In the genomic region with DNA sequence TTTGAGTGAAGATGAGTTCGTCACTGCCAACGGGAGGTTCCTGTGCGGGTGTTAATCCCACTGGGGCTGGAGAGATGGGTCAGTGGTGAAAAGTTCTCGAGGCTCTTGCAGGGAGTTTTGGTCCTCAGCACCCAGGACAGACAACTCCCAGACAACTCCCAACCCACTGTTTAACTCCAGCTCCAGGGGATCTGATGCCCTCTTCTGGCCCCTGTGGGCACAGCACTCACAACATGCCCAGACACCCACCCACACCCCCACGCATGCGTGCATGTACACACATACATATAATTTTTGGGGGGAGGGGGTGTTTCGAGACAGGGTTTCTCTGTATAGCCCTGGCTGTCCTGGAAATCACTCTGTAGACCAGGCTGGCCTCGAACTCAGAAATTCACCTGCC, we compare ENCODE assay signal across 8 mouse cellular contexts. TPM values are rescaled to one million over a fixed set of nuclear protein-coding genes. Genes with fewer than 3 reads are reported as not detected.
DNase-seq lines count a peak whose midpoint lies in the region; ATAC-seq and TF ChIP-seq lines count a peak whose summit lies in the region.

No protein-coding gene starts in this region.

- H3K9ac ChIP-seq in liver, embryonic 11.5 days (ENCODE audit: low read depth, low read length): no peak overlapping the region
- no peak overlapping the region for H3K9ac ChIP-seq in liver, embryonic 14.5 days (replicated peaks)

- H3K36me3 ChIP-seq in liver, embryonic 11.5 days (ENCODE audit: control insufficient read depth, insufficient read depth, low read length): no peaks in the 10 kb centered on the region
- H3K36me3 ChIP-seq in liver, embryonic 14.5 days (replicated peaks; ENCODE audit: control insufficient read depth, insufficient read depth, low read depth): no peaks in the 10 kb centered on the region

- H3K27ac ChIP-seq in liver, embryonic 11.5 days (ENCODE audit: low read depth, low read length): no peak overlapping the region
- no peak overlapping the region for H3K27ac ChIP-seq in liver, embryonic 14.5 days

- H3K4me1 ChIP-seq in liver, embryonic 11.5 days (replicated peaks; ENCODE audit: control insufficient read depth, insufficient read depth, low read length): peaks cover 39% of the 10 kb centered on the region
- H3K4me1 ChIP-seq in liver, embryonic 14.5 days (replicated peaks; ENCODE audit: control insufficient read depth in 2 of 2, insufficient read depth in 2 of 2, low read length in 1 of 2): peaks cover 4 to 25% of the 10 kb centered on the region in 2 experiments

- ATAC-seq in liver, embryonic 11.5 days (replicated peaks; ENCODE audit: low FRiP score): no peak
- 0 out of 2 replicates have a peak, but pooled peaks have one; percentile 10 for ATAC-seq in frontal cortex, adult (ENCODE audit: low TSS enrichment)
- no peak for ATAC-seq in liver, embryonic 14.5 days (ENCODE audit: insufficient read depth)
- no peak for ATAC-seq in monocyte, adult 5-6 weeks (replicated peaks; ENCODE audit: insufficient number of reproducible peaks, low FRiP score, low TSS enrichment, poor library complexity, severe bottlenecking)

- H3K4me2 ChIP-seq in liver, embryonic 11.5 days: no peak overlapping the region
- no peak overlapping the region for H3K4me2 ChIP-seq in liver, embryonic 14.5 days (ENCODE audit: low read depth)

- no peaks in the 10 kb centered on the region for H3K27me3 ChIP-seq in liver, embryonic 11.5 days (replicated peaks; ENCODE audit: control insufficient read depth, insufficient read depth, low read length)
- H3K27me3 ChIP-seq in liver, embryonic 14.5 days (ENCODE audit: control insufficient read depth, insufficient read depth, low read length): no peaks in the 10 kb centered on the region

- WGBS in liver, embryonic 11.5 days: 44% methylated on average over 8 of the region's 8 CpGs
- WGBS in liver, embryonic 14.5 days (ENCODE audit: insufficient replicate concordance): 40% methylated on average over 8 of the region's 8 CpGs

- H3K4me3 ChIP-seq in liver, embryonic 11.5 days (ENCODE audit: low read depth, low read length): no peak overlapping the region
- no peak overlapping the region for H3K4me3 ChIP-seq in liver, embryonic 14.5 days (ENCODE audit: insufficient read depth in 1 of 2, low read depth in 2 of 2, low read length in 2 of 2)

- DNase-seq in liver: peak; percentile 60
- DNase-seq in liver, embryonic 11.5 days (ENCODE audit: low spot score): no peak
- peak; percentile 82 for DNase-seq in adrenal gland, postnatal 14 days
- peak; percentile 81 for DNase-seq in kidney, adult 9 months
- DNase-seq in liver, embryonic 14.5 days (ENCODE audit: low read depth in 3 of 3, low spot score in 3 of 3): no peak
- DNase-seq in right cerebral cortex, postnatal 14 days: peak; percentile 67

- no peak for TF ChIP-seq EP300 in liver, embryonic 14.5 days (IDR thresholded peaks at IDR 0.05; ENCODE audit: low read depth)

- no peaks in the 10 kb centered on the region for H3K9me3 ChIP-seq in liver, embryonic 11.5 days (ENCODE audit: control insufficient read depth, low read length)
- no peaks in the 10 kb centered on the region for H3K9me3 ChIP-seq in liver, embryonic 14.5 days (ENCODE audit: control insufficient read depth, low read length)

- TF ChIP-seq CTCF in liver, embryonic 14.5 days (IDR thresholded peaks at IDR 0.05; ENCODE audit: low read depth): peak; percentile 75

RNA-seq across cellular contexts. Expression of a gene that starts 5.6 kb away (rescaled TPM):
- polyA plus RNA-seq in liver, embryonic 11.5 days (2014; fragmentation: Nextera tagmentation; extraction: Ambion mirVana): 56.2 and 59.5 TPM in 2 replicates
- total RNA-seq in adrenal gland, postnatal 14 days (2021): 140 and 144 TPM in 2 replicates
- polyA plus RNA-seq in liver, embryonic 14.5 days (2012; rRNA removed): 22.3 and 34.1 TPM in 2 replicates
- polyA plus RNA-seq in liver, embryonic 14.5 days (2014; fragmentation: Nextera tagmentation; extraction: Ambion mirVana): 13.9 and 16.1 TPM in 2 replicates
- 59.6 to 65.0 TPM (median 62.6 TPM) in 3 replicates for total RNA-seq in monocyte, adult 5-6 weeks (2017)

RNA-seq across cellular contexts. Expression of a gene that starts 28.8 kb away (rescaled TPM):
- polyA plus RNA-seq in liver, embryonic 11.5 days (2014; fragmentation: Nextera tagmentation; extraction: Ambion mirVana): 26.8 and 27.3 TPM in 2 replicates
- 36.9 and 42.8 TPM in 2 replicates for total RNA-seq in adrenal gland, postnatal 14 days (2021)
- 6.2 and 6.3 TPM in 2 replicates for polyA plus RNA-seq in liver, embryonic 14.5 days (2012; rRNA removed)
- 5.6 and 7.5 TPM in 2 replicates for polyA plus RNA-seq in liver, embryonic 14.5 days (2014; fragmentation: Nextera tagmentation; extraction: Ambion mirVana)
- 10.1 to 27.7 TPM (median 18.6 TPM) in 3 replicates for total RNA-seq in monocyte, adult 5-6 weeks (2017)

RNA-seq across cellular contexts. Expression of a gene that starts 30.6 kb away (rescaled TPM):
- 0.89 and 1.4 TPM in 2 replicates for polyA plus RNA-seq in liver, embryonic 11.5 days (2014; fragmentation: Nextera tagmentation; extraction: Ambion mirVana)
- 9.9 and 11.1 TPM in 2 replicates for total RNA-seq in adrenal gland, postnatal 14 days (2021)
- 0.13 and 0.26 TPM in 2 replicates for polyA plus RNA-seq in liver, embryonic 14.5 days (2012; rRNA removed)
- 0.14 TPM in 1 of 2 replicates, not detected in the other for polyA plus RNA-seq in liver, embryonic 14.5 days (2014; fragmentation: Nextera tagmentation; extraction: Ambion mirVana)
- not detected in 3 replicates for total RNA-seq in monocyte, adult 5-6 weeks (2017)

RNA-seq across cellular contexts. Expression of a gene that starts 44.4 kb away (rescaled TPM):
- 35.5 and 37.4 TPM in 2 replicates for polyA plus RNA-seq in liver, embryonic 11.5 days (2014; fragmentation: Nextera tagmentation; extraction: Ambion mirVana)
- total RNA-seq in adrenal gland, postnatal 14 days (2021): 308 and 317 TPM in 2 replicates
- 26.0 and 26.4 TPM in 2 replicates for polyA plus RNA-seq in liver, embryonic 14.5 days (2012; rRNA removed)
- polyA plus RNA-seq in liver, embryonic 14.5 days (2014; fragmentation: Nextera tagmentation; extraction: Ambion mirVana): 21.2 and 22.9 TPM in 2 replicates
- total RNA-seq in monocyte, adult 5-6 weeks (2017): 10.4 to 19.1 TPM (median 15.8 TPM) in 3 replicates

Comparison
In these comparisons a context has a peak if more than half of its experiments do, and no peak if none do; other contexts are left out.
1. DNase-seq: peak in liver (single experiment), adrenal gland, postnatal 14 days (single experiment), kidney, adult 9 months (single experiment) and right cerebral cortex, postnatal 14 days (single experiment); none in liver, embryonic 11.5 days (single experiment) and liver, embryonic 14.5 days (0 of 3).
2. RNA of a gene that starts 30.6 kb away (total RNA-seq): 9.9 to 11.1 TPM in adrenal gland, postnatal 14 days; not detected in monocyte, adult 5-6 weeks; every median in the first group is over 10 times any median in the second.